Mouse (Mus musculus) stomach, postnatal 0 days (tissue): ENCODE measurements around the gene Mrps18a.

ENCODE experiments used
- CTCF ChIP-seq: IDR thresholded peaks from 2 replicates; pipeline ENCODE4 v1.5.1; 2016; ENCODE audit warnings: antibody characterized with exemption, low read depth, mild to moderate bottlenecking, moderate library complexity
- EP300 ChIP-seq: optimal IDR thresholded peaks from 2 replicates; pipeline ENCODE3; 2016; ENCODE audit warnings: antibody characterized with exemption

DNA sequence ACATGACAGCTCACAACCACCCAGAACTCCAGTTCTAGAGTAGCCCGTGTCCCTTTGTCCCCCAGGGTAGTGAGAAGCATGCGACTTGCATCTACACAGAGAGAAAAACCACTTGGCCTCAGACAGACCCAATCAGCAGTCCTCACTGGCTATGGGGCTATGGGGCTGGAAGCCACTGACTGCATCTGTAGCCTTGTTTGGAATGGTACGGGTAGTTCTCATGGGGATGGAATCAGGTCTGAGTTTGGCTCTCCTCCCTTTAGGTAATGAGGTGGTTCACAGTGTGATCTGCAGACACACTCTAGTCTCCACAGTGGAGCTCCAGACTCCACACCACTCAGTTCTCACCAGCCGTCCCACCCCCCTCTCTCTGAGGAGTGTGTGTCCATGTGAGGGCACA is 12.5 kb downstream of the Mrps18a start:
- TF ChIP-seq EP300 (no peak), CTCF (no peak)
